Mouse (Mus musculus): ENCODE measurements around the gene Slc25a33. TPM values are rescaled to one million over a fixed set of nuclear protein-coding genes. Genes with fewer than 3 reads are reported as not detected.
"Not testable (repeated sequence)": the region's sequence is repeated elsewhere in the genome, so short reads cannot be mapped to it uniquely, and the experiment has no call there.

Slc25a33 gene
- total RNA-seq, 2 experiments from 2014 or later, result 37.6 to 40.3 TPM

DNA sequence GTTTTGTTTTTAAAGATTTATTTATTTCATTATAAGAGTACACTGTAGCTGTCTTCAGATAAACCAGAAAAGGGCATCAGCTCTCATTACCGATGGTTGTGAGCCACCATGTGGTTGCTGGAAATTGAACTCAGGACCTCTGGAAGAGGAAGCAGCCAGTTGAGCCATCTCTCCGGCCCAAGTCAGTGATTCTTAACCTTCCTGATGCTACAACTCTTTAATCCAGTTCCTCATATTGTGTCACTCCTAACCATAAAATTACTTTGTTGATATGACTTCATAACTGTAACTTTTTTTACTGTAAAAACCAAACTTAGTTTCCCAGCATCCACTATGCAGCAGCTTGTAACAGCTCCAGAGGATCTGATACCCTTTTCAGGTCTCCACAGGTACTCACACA, 10.7 kb downstream of the Slc25a33 start:
- no peak for DNase-seq (ENCODE audit: low spot score in 2 of 2)

DNA sequence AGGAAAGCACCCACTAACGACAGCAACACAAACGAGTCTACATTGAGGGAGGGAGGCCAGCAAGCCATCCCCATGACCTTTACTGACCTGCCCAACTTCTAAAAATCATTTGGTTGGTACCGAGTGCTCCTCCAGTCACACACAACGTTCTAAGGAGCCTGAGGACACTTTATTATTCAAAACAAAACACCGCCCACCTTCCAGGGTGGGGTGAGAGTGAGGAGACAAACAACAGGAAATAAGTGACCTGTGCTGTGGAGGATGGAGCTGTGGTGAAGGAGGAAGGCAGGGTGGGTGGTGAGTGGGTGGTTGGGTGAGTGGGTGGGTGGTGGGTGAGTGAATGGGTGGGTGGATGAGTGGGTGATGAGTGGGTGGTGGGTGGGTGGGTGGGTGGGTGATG, 14.6 kb downstream of the Slc25a33 start:
- no peak for DNase-seq (ENCODE audit: low spot score in 2 of 2)

DNA sequence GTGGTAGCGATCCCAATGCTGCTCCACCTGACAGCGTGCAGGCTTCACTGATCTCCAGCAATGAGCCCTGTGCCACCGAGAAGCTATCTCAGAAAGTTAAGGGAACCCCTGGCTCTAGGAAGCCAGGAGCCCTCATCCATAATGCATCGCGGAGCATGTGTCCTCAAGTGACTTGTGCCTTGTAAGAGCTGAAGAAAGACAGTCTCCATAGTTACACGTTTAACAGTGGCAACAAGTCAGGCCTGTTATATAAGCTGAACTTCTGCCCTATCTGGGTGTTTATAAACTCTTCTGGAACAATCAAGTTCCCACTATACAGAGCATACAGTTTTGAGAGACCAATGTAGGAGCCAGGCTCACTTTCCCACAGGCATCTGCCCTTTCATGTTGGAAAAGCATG, 15.7 kb downstream of the Slc25a33 start:
- no peak for DNase-seq (ENCODE audit: low spot score in 2 of 2)

DNA sequence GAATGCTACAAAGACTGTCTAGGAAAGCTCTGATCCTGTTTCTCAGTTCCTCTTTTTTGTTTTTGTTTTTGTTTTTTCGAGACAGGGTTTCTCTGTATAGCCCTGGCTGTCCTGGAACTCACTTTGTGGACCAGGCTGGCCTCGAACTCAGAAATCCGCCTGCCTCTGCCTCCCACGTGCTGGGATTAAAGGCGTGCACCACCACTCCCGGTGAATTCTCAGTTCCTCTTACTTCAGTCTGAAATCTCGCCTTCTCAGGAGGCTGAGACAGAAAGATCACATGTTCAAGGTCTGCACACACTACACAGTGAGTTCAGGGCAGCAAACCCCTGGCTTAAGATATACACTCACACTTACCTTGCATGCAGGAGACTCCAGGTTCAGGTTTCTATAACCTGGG, 17.5 kb downstream of the Slc25a33 start:
- not testable (repeated sequence) for DNase-seq (ENCODE audit: low spot score in 2 of 2)

DNA sequence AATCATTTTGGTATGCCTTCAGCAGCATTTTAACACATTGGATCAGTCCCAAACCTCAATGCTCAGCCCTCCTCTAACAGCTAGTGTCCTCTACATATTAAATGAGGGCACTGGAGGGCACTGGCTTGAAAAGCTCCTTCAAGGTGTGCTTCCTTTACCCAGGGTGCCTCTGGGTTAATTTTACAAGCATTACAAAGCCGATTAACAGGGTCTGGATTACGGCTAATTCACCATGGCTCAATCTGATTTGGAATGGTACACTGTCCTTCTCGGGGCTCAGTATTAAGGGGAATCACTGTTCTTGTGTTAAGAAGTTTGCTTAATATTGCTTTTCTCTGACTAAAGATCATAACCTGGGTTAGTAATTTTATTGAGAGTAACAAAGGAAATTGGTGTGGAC, 21.2 kb downstream of the Slc25a33 start:
- no peak for DNase-seq (ENCODE audit: low spot score in 2 of 2)

DNA sequence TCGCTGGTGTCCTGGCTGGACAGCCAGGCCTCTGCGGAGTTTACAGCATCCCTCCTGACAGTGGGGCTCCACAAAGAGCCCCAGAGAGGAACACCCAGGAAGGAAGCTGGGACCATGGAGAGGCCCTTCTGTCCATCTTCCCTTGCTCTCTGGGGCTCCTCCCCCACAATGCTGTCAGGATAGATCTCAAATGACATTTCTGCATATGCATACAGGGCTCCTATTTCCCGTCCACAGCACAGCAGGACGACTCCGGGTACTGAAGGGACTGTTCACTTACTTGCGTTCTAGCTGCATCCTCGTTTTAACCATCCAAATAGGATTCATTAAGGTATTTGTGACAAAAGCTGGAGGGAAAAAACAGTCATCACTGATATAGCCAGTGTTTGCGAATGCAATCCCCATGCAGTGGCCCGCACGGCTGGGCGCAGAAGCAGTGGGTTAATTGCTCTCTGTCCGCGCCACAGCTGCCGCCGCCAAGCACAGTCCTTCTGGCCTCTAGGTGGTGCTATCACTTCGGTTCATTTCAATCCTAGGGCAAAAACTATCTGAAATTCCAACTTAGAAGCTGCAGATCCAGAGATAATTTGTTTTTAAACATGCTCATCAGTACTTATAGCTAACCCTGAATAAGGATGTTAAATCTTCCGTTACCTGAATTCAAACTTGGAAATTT, 21.8 kb downstream of the Slc25a33 start:
- peak; percentile 72 to 75 for DNase-seq (ENCODE audit: low spot score in 2 of 2)

DNA sequence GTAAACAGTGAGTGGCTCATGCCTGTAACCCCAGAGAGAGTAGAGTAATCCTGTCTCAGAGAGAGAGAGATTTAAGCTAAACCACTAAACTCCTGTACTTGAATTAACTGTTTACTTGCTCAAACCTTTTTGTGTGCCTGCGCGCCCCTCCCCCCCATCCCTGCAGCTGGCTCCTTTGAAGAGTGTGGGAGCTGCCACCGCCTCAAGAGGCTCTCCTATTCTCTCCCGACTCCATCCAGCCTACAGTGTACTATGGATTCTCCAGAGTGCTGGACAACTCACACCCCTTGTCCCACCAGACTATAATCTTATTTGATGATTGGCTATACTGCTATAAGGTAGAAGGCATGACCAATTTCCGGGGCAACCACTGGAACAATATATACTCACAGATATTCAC, 23.4 kb downstream of the Slc25a33 start:
- no peak for DNase-seq (ENCODE audit: low spot score in 2 of 2)

DNA sequence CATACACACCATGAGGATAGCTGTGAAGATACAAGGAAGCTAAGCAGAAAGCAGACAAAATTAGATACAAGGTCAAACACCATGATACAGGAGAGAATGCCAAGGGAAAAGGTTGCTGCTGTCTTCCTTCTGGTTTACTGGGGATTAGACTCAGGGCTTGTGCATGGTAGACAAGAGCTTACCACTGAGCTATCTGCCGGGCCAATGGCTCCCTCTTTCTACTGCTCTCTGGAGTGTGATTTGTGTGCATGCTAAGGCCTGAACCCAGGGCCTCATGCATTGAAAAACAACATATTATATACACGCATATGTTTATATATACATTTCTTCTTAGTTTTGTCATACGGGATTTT, 24.4 kb downstream of the Slc25a33 start:
- DNase-seq (ENCODE audit: low spot score in 2 of 2), result not testable (repeated sequence)

DNA sequence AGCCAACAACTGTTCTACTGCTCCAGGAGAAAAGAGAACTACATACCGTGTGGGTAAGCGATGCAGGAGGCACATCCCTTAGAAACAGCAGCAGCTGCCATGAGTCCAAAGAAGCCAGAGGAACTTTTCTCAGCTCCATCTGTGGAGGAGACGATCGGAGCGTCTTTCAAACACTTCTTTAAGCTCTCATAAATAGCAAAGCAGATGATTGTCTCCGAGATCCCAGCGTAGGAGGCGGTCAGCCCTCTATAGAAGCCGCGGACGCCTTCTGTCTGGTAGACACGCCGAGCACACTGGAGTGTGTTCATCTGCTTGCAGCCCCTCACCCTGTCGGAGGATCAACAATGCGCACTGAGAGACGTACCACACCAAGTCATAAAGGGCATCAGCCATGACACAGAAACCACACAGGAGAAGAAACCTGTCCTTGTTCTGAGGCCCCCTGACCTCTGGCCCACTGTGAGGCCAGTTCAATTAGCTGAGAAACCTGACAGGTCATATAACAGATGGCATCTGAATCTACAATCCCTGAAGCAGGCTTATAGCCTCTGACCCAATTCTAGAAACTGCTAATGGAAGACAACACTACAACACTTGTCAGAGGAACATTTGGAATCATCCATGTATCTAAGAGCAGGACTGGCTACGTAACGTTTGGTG, 24.9 kb downstream of the Slc25a33 start:
- DNase-seq (ENCODE audit: low spot score in 2 of 2), result no peak

DNA sequence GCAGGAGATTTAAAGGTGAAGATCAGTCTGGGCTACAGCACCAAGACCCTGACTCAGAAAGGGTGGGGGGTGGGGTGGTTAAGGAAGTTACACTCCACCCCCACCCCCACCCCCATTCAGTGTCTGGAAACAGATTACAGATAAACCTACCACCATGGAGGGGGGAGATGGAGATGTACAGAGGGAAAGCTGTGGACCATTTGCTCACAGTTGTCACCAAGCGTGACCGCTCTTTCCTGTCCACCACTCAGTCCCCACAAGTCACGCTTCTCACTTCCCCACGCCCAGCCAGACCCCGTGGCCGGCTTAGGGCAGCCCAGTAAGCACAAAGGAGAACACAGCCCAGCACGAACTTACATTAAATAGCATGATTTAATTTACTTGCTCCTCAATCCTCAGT, 30.0 kb downstream of the Slc25a33 start:
- DNase-seq (ENCODE audit: low spot score in 2 of 2), result no peak

DNA sequence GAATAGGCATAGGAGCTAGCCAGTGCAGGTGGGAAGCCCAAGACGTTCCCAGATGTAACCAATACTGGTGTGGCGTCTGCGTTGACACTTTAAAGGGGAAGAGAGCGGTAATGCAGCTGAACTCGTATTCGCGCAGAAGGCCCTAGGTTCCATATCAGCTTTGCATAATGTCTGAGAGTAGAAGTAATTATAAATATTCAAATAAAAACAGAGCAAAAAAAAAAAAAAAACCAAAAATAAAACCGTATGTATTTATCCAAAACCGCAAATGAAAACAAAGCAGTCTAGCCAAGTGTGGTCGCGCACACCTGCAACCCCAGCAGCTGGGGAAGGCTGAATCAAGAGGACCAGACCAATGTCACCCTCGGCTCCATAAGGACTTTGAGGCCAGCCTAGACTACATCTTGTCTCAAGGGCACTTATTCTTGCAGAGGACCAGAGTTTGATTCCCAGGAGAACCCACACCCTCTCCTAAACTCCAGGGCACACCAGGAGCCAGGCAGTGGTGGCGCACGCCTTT, 32.0 kb downstream of the Slc25a33 start:
- no peak for DNase-seq (ENCODE audit: low spot score in 2 of 2)

DNA sequence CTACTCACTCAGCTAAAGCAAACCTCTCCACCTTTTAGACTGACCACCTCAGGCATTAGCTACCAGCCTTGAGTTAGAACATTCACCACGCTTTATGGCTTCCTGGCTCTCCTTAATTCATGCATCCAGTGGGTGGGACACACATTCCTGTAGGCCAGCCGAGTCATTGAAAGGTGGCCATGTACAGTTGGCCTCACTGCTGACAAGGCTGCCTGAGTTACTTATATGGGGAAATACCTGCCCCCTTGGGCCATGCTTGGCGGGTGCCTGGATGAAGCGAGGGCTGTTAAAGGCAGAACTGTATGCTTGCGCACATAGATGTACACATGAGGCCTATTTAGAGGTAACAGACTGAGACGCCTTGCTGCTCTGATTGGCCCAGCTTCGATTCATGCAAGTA, 33.8 kb downstream of the Slc25a33 start:
- no peak for DNase-seq (ENCODE audit: low spot score in 2 of 2)

DNA sequence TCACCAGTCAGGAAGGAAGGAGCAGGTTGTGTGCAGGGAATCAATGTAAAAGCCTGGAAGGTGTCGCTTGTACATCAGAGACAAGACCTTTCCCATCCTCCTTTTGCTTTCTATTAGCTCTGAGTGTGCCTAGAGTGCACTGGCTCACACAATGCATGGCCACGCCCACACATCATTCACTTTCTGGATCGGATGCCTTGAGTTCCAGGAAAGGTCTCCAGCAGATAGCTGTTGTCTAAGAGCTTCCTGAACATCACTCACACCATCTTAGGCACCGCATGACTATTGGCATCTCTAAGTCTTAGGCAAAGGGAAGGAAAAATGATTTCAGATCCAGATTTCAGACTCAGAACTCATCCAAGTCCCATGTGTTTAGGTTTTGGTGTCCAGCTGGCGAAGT, 34.6 kb downstream of the Slc25a33 start:
- no peak for DNase-seq (ENCODE audit: low spot score in 2 of 2)

DNA sequence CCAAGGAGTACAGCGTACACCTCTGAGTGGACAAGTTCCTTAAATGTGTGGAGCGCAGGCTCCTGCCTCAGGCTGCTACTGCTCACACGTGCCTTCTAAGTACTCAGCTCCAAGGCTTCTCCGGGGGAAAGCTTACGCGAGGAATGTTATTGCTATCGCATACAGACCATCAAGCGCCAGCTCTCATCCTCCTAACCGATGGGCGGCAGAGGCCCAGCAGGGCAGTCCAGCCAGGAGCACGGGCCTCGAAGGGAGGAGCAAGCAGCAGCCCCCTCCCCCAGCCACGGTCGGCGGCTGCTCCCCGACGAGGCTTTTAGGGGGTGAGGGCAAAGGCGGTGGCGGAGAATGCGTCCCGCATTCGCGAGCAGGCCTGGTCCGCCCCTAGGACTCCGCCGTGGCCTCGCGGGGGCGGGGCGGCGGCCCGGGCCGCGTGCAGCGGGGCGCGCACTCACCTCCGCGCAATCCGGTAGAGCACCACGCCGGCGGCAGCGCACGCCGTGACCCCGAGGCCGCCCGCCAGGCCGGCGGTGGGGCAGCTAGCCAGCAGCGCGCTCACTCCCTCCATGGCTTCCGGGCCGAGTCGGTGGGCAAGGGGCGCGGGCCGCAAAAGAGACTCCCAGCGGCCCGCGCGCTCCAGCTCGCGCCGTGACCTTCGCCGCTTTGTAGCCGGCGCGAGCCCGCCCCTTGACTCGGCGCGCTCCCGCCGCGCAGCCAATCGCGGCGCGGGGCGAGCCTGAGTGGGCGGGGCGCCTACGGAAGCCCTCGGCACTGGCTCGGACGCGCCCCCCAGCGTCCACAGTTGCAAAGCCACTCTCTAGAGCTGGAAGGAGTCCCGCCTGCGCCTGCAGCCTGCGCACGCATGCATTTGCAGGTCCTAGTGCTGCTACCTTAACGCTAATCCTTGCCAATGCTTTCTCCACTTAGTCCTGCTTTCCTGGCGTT, 36.4 kb downstream of the Slc25a33 start, which contains the start of gene Tmem201:
Gene Tmem201 (minus strand): TSS at position 662 of the 942 bp plus-strand sequence.
- peak; percentile 93 to 95 for DNase-seq (ENCODE audit: low spot score in 2 of 2)

DNA sequence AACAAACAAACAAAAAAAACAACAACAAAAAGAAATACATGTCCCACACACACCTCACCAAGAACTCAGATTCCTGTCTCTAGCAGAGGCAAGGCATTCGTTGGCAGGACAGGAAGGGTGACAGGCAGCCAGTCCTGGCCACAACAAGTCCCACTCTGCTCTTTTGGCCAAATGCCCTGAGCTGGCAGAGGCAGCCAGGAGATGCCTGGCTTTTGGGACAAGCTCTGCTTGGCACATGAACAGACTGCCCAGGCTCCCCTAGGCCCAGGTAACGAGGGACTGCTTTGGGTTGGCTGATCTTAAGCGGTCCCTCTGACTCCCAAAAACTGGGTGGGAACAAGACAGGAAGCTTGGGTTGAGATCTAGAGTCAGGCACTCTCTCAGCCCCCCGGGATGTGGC, 37.5 kb downstream of the Slc25a33 start:
- peak in 1 of 2 experiments; percentile 82 for DNase-seq (ENCODE audit: low spot score in 2 of 2)

DNA sequence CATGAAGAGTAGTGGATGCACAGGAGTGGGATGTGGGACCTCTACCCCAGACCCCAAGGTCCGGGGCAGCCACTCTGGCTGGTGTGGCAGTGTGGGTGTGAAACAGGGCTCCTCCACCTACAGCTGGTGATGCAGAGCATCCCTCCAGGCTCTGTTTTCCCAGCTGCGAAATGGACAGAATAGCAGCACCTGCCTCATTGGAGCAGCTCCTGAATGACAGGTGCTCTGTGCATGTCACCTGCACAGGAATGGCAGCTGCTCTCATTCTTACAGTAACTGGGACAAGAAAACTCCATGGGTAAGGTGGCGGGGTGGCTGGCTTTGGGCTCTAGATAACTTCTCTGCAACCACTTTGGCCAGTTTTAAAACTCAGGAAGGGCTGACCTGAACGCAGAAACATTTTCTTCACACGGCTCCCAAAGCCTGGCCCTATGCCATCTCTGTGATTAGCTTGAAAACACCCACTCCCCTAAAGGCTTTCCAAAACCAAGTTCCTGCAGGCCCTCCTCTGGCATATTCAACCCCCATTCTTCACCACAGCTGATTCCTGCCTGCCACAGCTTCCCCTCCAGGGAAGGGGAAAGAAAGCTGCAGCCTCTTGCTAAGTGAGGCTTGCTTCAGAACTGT, 38.3 kb downstream of the Slc25a33 start:
- no peak for DNase-seq (ENCODE audit: low spot score in 2 of 2)

DNA sequence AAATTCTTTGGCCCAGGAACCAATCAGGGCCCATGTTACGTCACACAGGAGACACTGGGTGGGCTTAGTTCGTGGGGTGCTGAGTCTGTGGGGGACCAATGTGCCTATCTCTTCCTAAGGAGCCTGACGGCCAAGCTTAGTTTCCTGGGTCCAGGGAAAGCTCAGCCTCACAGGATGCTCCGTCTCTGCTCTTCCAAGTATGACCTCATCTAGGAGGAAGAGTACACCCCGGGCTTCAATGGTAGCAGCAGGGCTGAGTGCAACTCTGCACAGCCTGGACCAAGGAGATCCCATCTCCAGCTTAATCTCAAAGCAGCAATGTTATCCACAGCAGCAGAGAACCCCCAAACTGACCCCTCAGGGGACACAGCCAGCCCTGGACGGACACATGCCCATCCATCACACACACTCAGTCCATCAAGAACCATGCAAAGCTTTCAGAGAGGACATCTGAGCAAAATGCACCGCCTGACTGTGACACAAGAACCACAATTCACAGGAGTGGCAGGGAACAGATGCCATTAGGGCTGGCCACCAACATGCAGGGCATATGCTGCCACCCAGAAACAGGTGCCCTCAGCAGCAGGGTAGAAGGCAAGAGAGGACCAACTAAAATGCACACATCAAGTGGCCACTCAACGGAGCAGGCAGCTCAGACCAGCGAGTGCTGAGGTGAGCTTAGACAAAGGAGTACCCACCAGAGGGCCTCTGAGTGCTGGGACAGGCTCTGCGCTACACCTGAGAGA, 39.2 kb downstream of the Slc25a33 start:
- no peak for DNase-seq (ENCODE audit: low spot score in 2 of 2)

DNA sequence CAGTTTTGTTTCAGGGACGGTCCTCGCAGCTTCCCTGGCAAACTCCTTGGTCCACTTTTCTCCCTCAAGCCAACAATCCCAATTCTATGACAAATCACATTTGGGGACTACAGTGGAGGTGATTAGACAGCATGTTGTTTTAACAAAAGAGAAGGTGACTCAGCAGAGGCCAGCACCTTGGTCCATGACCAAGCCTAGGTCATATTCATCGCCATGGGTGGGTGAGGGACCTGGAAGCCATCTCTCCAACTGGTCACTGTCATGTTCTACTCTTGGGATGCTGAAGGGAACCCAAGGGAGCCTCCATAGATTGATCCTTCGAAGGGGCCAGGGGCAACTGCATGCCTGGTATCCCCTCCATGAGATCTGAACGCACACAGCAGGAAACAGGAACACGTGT, 39.8 kb downstream of the Slc25a33 start:
- DNase-seq (ENCODE audit: low spot score in 2 of 2), result no peak

DNA sequence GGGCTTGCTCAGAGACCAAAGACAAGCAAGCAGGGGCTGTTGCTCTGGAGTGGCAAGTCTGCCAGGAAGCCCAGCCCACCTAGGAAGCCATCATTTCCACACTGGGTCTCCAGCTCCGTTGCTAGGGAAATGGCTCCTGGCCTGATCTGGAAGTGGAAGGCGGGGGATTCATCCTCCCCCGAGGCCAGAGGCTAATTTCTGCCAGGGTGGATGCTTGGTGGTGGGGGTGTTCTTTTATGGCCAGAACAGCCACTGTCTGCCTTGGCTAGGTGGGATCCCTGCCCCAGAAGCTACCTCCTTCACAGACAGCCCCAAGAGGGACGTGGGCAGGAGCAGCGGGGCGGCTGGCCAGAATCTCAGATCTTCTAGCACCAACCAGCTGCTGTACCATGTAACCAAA, 40.3 kb downstream of the Slc25a33 start:
- DNase-seq (ENCODE audit: low spot score in 2 of 2), result no peak

DNA sequence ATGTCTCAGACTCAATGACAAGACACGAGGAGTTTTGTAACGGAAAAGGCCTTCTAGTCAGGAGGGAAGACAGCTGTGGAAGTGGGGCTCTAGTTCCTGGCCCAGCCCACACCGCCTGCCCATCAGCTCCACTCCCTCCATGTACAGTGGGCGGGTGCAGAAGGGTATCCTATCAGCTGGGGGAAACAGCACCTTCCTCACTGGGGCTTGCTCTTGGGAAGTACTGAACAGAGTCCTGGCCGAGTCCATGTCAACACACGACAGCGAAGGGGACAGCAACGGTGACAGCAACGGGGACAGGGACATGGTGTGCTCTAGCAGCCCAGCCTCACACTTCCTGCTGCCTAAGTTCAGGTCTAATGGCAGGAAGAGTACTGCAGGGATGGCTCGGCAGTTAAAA, 41.3 kb downstream of the Slc25a33 start:
- DNase-seq (ENCODE audit: low spot score in 2 of 2), result no peak

DNA sequence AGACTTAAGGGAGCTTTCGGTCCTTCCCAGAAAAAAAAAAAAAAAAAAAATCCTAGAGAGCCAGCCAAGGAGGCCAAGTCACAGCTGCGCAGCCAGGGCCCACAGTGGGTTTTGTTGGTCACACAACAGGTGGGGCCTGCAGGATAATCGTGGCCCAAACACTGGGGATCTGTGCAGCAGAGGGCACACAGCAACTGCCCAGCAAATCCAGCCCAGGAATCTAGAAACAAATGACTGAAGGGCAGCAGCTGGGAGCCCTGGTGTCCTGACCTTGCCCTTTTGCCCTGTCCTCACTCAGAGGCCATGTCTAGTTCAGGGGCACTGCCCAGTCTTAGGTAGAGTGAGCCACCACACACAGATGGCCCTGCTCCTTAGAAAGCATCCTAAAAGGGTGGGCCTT, 41.8 kb downstream of the Slc25a33 start:
- no peak for DNase-seq (ENCODE audit: low spot score in 2 of 2)
